Mouse (Mus musculus) thymus, adult 2 months (tissue): ENCODE data around the gene Arl15. TPM values are rescaled to one million over a fixed set of nuclear protein-coding genes. Genes with fewer than 3 reads are reported as not detected.

Source experiments
- DNase-seq: peaks from one replicate; pipeline ENCODE4 v3.0.0; 2021
- H3K27ac ChIP-seq: fragments of 200-500 bp; 2 replicates; pipeline ENCODE4 v1.5.1; 2012; ENCODE audit warnings: low read length, control low read depth; ENCODE audit not compliant: control insufficient read depth, insufficient read depth
- H3K27me3 ChIP-seq: fragments of 200-500 bp; 2 replicates; pipeline ENCODE4 v1.6.1; 2012; ENCODE audit warnings: mild to moderate bottlenecking, low read length, moderate library complexity, mixed read lengths; ENCODE audit not compliant: control insufficient read depth, insufficient read depth
- H3K36me3 ChIP-seq: fragments of 200-500 bp; 2 replicates; pipeline ENCODE4 v1.6.1; 2012; ENCODE audit warnings: mild to moderate bottlenecking, low read length, moderate library complexity; ENCODE audit not compliant: control insufficient read depth, insufficient read depth
- H3K4me1 ChIP-seq: fragments of 200-500 bp; replicated peaks from 2 replicates; pipeline ENCODE4 v1.6.1; 2012; ENCODE audit warnings: low read length; ENCODE audit not compliant: control insufficient read depth, insufficient read depth
- H3K4me3 ChIP-seq: fragments of 200-500 bp; 2 replicates; pipeline ENCODE4 v1.5.1; 2012; ENCODE audit warnings: mild to moderate bottlenecking, low read length, control low read depth, moderate library complexity; ENCODE audit not compliant: control insufficient read depth, insufficient read depth
- CTCF ChIP-seq: fragments of 200-500 bp; IDR thresholded peaks from 2 replicates; pipeline ENCODE4 v1.5.1; 2012; ENCODE audit warnings: mild to moderate bottlenecking, control low read depth, low read length, moderate library complexity, borderline replicate concordance; ENCODE audit not compliant: control insufficient read depth, poor library complexity, insufficient read depth; ENCODE audit errors: extremely low read depth
- POLR2A ChIP-seq: fragments of 200-500 bp; IDR thresholded peaks from 2 replicates; pipeline ENCODE4 v1.6.1; 2012; ENCODE audit warnings: mild to moderate bottlenecking, low read length, control low read depth, moderate library complexity; ENCODE audit not compliant: control insufficient read depth, poor library complexity, insufficient read depth; ENCODE audit errors: extremely low read depth
- WGBS: fragments of 180-500 bp; shearing (Covaris S2); methylation state at CpG from one replicate; pipeline ENCODE4 v1.1.7; 2018; 5-methylcytosine and 5-hydroxymethylcytosine counted together
- polyA plus RNA-seq: library from polyadenylated mRNA; depleted of rRNA; stranded (reverse); fragments of >200 nt; gene quantifications from 2 replicates; pipeline ENCODE4 v1.2.3, GENCODE M21; 2012

Arl15 gene
- polyA plus RNA-seq, 1 experiment: 4.9 TPM

DNA sequence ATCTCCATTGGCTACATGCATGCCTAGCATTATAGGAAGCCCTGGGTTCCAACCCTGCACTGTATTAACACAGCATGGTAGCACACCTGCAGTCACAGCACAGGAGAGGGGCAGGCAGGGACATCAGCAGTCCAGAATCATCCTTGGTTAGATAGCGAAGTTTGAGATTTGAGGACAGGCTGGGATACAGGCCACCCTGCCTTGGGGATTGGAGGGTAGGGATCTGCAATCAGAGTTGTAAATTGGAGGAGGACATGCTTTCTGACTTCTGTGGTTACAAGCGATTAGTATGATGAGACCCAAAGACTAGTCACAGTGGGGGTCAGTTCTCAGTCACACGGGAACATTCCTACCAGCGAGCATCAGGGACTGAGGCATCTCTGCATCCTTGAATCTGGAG, 284.5 kb downstream of the Arl15 start:
- H3K27me3 ChIP-seq: no peaks in the 10 kb centered on the region
- H3K27ac ChIP-seq: no peak overlapping the region
- H3K4me3 ChIP-seq: no peak overlapping the region
- no peaks in the 10 kb centered on the region for H3K4me1 ChIP-seq
- no peaks in the 10 kb centered on the region for H3K36me3 ChIP-seq
- 98% methylated on average over 4 of the region's 4 CpGs for WGBS
- no peak for DNase-seq
- no peak for TF ChIP-seq CTCF
- no peak for TF ChIP-seq POLR2A

DNA sequence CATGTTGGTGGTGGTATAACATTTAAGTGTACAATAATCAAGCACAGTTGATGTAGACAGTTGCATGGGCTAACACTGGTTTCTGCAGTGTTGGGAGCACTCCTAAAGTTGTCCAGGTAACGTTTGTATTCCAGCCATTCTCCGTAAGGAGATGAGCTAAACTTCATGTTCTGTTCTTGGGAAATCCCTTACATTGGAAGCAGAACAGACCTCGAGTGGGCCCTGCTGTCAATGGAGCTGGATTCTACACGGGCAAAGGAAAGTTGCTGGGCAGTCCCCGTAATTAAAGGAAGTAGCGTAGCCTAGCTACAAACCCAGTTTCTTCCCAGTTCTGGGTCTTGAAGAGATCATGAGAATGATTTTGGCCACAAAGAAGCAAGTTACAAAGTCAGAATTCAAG, 285.4 kb downstream of the Arl15 start:
- Histone ChIP-seq H3K4me3 (no peak overlapping the region), H3K27me3 (no peaks in the 10 kb centered on the region), H3K4me1 (no peaks in the 10 kb centered on the region), H3K36me3 (no peaks in the 10 kb centered on the region), H3K27ac (no peak overlapping the region)
- WGBS: 93% methylated on average over 6 of the region's 6 CpGs
- no peak for DNase-seq
- no peak for TF ChIP-seq CTCF
- TF ChIP-seq POLR2A: no peak

DNA sequence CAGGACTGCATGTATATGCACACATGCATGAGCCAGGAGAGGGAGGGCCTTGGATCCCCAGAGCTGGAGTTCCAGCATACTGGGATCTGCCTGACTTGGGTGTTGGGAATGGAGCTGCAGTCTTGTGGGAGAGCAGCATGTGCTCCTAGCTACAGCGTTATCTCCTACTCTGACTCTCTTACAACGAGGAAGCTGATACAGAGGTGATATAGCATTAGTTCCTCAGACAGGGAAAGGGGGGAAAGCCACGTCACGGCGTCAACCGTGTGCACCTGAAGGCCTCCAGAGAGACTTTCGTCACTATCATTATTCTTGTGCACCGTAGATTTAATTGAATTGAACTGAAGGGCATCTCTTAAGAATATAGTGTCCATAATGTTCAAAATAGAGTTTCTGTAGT, 286.2 kb downstream of the Arl15 start:
- Histone ChIP-seq H3K27ac (no peak overlapping the region), H3K4me1 (no peaks in the 10 kb centered on the region), H3K4me3 (no peak overlapping the region), H3K27me3 (no peaks in the 10 kb centered on the region), H3K36me3 (no peaks in the 10 kb centered on the region)
- TF ChIP-seq CTCF (no peak), POLR2A (no peak)
- no peak for DNase-seq
- 98% methylated on average over 8 of the region's 8 CpGs for WGBS

DNA sequence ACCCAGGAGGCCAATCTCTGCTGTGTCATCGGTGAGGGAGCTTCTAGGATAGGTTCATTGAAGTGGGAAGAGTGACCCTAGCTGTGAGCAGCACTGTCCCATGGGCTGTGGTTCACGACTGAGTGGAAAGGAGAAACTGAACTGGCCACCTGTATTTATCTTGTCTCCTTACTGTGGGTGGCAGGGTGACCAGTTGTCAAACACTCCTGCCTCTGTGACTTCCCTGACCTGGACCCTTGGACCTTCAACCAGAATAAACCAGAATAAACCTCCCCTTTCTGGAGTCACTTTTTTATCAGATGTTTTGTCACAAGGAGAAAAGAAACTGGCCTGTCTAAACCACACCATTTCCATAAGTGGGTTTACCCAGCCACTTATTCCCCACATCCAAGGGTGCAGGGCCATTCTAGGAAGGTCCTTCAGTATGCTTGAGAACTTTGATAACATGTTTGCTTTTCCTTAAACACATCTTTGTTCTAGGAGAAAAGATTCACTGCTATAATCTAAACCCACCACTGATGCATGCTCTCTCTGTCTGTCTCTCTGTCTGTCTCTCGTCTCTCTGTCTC, 289.3 kb downstream of the Arl15 start:
- Histone ChIP-seq H3K4me3 (no peak overlapping the region), H3K4me1 (no peaks in the 10 kb centered on the region), H3K27me3 (no peaks in the 10 kb centered on the region), H3K36me3 (no peaks in the 10 kb centered on the region), H3K27ac (no peak overlapping the region)
- WGBS: 91% methylated on average over 3 of the region's 3 CpGs
- no peak for DNase-seq
- TF ChIP-seq CTCF (no peak), POLR2A (no peak)

- H3K27ac ChIP-seq: no peak overlapping the region
- 96% methylated on average over 8 of the region's 8 CpGs for WGBS
- no peaks in the 10 kb centered on the region for H3K36me3 ChIP-seq
- TF ChIP-seq CTCF: no peak
- no peak for TF ChIP-seq POLR2A
- no peak overlapping the region for H3K4me3 ChIP-seq
- DNase-seq: no peak
- H3K27me3 ChIP-seq: no peaks in the 10 kb centered on the region
- no peaks in the 10 kb centered on the region for H3K4me1 ChIP-seq
These were observed 291.1 kb downstream of the Arl15 start for GRCm38 (mm10) chr13:114085442-114085841.

DNA sequence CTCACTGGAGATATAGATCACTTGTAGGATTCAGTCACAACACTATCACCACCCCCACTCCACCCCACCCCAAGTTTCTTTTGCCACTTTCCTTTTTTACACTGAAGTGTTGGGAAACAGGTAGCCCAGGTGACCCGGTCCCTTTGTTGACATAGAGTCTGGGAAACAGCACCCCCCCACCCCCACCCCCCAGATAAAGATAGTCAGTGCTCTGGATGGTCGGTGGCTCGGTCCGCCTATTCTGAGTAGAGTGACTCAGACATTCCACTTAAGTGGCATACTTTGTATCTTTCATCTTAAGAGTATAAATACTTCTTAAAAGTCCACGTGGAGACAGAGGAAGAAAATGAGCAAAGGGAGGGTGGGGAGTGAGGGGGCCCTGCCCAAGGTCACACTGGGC, 292.0 kb downstream of the Arl15 start:
- no peak overlapping the region for H3K4me3 ChIP-seq
- H3K27ac ChIP-seq: no peak overlapping the region
- no peaks in the 10 kb centered on the region for H3K36me3 ChIP-seq
- TF ChIP-seq CTCF: no peak
- TF ChIP-seq POLR2A: no peak
- H3K4me1 ChIP-seq: no peaks in the 10 kb centered on the region
- WGBS: 91% methylated on average over 5 of the region's 5 CpGs
- DNase-seq: no peak
- no peaks in the 10 kb centered on the region for H3K27me3 ChIP-seq

DNA sequence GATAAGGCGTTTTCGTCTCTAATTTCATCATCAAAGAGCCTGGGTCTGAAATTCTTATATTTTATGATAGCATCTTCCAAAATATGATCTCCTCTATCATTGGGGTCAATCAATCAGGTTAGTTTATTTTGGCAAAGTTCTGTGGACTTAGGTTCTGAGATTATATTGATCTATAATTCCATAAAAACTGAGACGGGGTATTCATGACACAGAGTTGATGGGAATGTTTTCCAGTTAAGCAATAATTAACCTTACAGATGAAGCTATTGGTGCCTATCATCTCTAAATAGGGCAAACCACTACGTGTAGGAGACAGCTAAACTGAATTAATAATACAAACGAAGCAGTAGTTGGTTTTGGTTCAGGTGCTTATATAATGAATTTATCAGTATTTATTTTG, 292.5 kb downstream of the Arl15 start:
- TF ChIP-seq CTCF (no peak), POLR2A (no peak)
- H3K27me3 ChIP-seq: no peaks in the 10 kb centered on the region
- H3K4me3 ChIP-seq: no peak overlapping the region
- H3K4me1 ChIP-seq: no peaks in the 10 kb centered on the region
- DNase-seq: no peak
- WGBS: 97% methylated on average over 5 of the region's 5 CpGs
- H3K27ac ChIP-seq: no peak overlapping the region
- no peaks in the 10 kb centered on the region for H3K36me3 ChIP-seq
